Comparison of ENCODE assay signal across 13 mouse cellular contexts in the genomic region with DNA sequence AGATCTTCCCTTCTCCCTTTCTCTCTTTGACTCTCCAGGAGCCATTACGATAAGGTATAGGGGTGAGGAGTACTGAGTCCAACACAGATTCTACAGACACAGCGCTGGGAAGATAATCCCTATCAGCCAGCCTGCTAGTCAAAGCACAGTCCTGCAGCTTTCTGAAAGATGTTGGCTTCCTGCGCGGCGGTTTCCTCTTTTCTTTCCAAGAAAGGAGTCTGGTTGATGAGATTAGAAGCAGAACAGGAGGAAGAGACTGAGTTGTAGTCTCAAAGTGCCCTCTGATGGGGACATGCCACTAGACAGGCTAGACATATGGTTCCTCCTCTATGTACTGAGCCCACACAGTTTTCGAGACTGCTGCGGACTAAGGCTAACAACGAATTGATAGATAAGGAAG. TPM values are rescaled to one million over a fixed set of nuclear protein-coding genes. Genes with fewer than 3 reads are reported as not detected.
DNase-seq lines count a peak whose midpoint lies in the region; ATAC-seq lines count a peak whose summit lies in the region.
"Had no signal": no experiment of that assay in that cellular context is flagged by ENCODE, and none has a peak within 500 bp of the region (broad histone marks: within the 10 kb centered on the region; RNA-seq: fewer than 3 reads in every experiment).

No protein-coding gene starts in this region.

- no peak overlapping the region for H3K4me3 ChIP-seq in liver, embryonic 13.5 days (replicated peaks)
- H3K4me3 ChIP-seq: embryonic facial prominence, embryonic 10.5 days had no signal

- DNase-seq in heart, adult 18-20 months: peak; percentile 23 to 24
- DNase-seq in heart, postnatal 25 days (ENCODE audit: low spot score): no peak
- DNase-seq in brain, adult 2 months (ENCODE audit: low read depth, low spot score): peak; percentile 73
- peak; percentile 7 to 24 for DNase-seq in heart, adult 9 months (ENCODE audit: low spot score in 2 of 2)
- DNase-seq in liver, embryonic 13.5 days: peak; percentile 22
- no peak for DNase-seq in T-cell, adult 2 months (ENCODE audit: low spot score)
- DNase-seq in thymus, postnatal 14 days: no peak
- no peak for DNase-seq in adipocyte (ENCODE audit: low spot score)
- DNase-seq: kidney, adult 18-20 months; left cerebral cortex, postnatal 4 days had no signal

- no peaks in the 10 kb centered on the region for H3K9me3 ChIP-seq in liver, embryonic 13.5 days (replicated peaks)
- H3K9me3 ChIP-seq: embryonic facial prominence, embryonic 10.5 days had no signal

- H3K4me1 ChIP-seq in liver, embryonic 13.5 days (replicated peaks): peaks cover 7% of the 10 kb centered on the region

- 15% methylated on average over 8 of the region's 8 CpGs for WGBS in liver, embryonic 13.5 days (ENCODE audit: insufficient replicate concordance)

- H3K4me2 ChIP-seq in liver, embryonic 13.5 days: no peak overlapping the region
- H3K4me2 ChIP-seq: midbrain, embryonic 11.5 days had no signal

- intact Hi-C loops in heart, postnatal 25 days (cut with DNase I): loop anchor here (2.0 kb wide), 1 partner anchor 100 kb away; no protein-coding TSS in a partner anchor

- H3K9ac ChIP-seq in liver, embryonic 13.5 days: no peak overlapping the region

- no peaks in the 10 kb centered on the region for H3K36me3 ChIP-seq in liver, embryonic 13.5 days
- H3K36me3 ChIP-seq: embryonic facial prominence, embryonic 10.5 days had no signal

- peaks cover 30% of the 10 kb centered on the region for H3K27me3 ChIP-seq in liver, embryonic 13.5 days

- H3K27ac ChIP-seq in liver, embryonic 13.5 days: no peak overlapping the region
- H3K27ac ChIP-seq: embryonic facial prominence, embryonic 10.5 days had no signal

- peak; percentile 85 for ATAC-seq in liver, embryonic 13.5 days (ENCODE audit: low read depth)

RNA-seq across cellular contexts. Expression of a gene that starts 6.1 kb away (rescaled TPM):
- total RNA-seq in heart, adult 18-20 months (2021): 1 to 10 TPM; 6.1 to 7.0 TPM
- total RNA-seq in heart, postnatal 25 days (2021): 1 to 10 TPM; 3.4 to 4.0 TPM
- polyA plus RNA-seq in liver, embryonic 13.5 days (2015; fragmentation: Nextera tagmentation; extraction: Ambion mirVana): 0.35 and 0.38 TPM in 2 replicates

RNA-seq across cellular contexts. Expression of a gene that starts 33.3 kb away (rescaled TPM):
- not detected for total RNA-seq in heart, adult 18-20 months (2021)
- not detected for total RNA-seq in heart, postnatal 25 days (2021)
- polyA plus RNA-seq in liver, embryonic 13.5 days (2015; fragmentation: Nextera tagmentation; extraction: Ambion mirVana): not detected in 2 replicates
- total RNA-seq: left cerebral cortex, postnatal 4 days had no signal
- polyA plus RNA-seq: embryonic facial prominence, embryonic 10.5 days; frontal cortex, adult 2 months; midbrain, embryonic 11.5 days had no signal

Comparison
In these comparisons a context has a peak if more than half of its experiments do, and no peak if none do; other contexts are left out.
1. DNase-seq: peak in heart, adult 18-20 months (2 of 2), brain, adult 2 months (single experiment), heart, adult 9 months (2 of 2) and liver, embryonic 13.5 days (single experiment); none in heart, postnatal 25 days (single experiment), T-cell, adult 2 months (single experiment), thymus, postnatal 14 days (single experiment) and adipocyte (single experiment).